Mouse (Mus musculus) naive thymus-derived CD4-positive, alpha-beta T cell, adult 2 months (primary cell): ENCODE measurements at regions not wholly inside any gene's neighbourhood (a gene's known extent, or its start where the extent isn't known, plus 50 kb on each side); places are given as distances from the start of the nearest gene placed in this dataset.

ENCODE experiments used
- DNase-seq: peaks from one replicate; pipeline ENCODE4 v3.0.0-alpha.2; 2011; ENCODE audit warnings: low read depth

GRCm38 (mm10) chr13:5778443-5779171, 82.7 kb upstream of the Klf6 start:
- DNase-seq: peak; percentile 57

- DNase-seq: peak; percentile 82
These were observed 81.9 kb upstream of the Klf6 start for GRCm38 (mm10) chr13:5779410-5779809.

- no peak for DNase-seq
These were observed 78.7 kb upstream of the Klf6 start for GRCm38 (mm10) chr13:5782540-5782939.

- DNase-seq: no peak
These were observed 74.2 kb upstream of the Klf6 start for GRCm38 (mm10) chr13:5787114-5787513.

- no peak for DNase-seq
These were observed 72.0 kb upstream of the Klf6 start for GRCm38 (mm10) chr13:5789302-5789701.

GRCm38 (mm10) chr13:5802079-5802478, 59.2 kb upstream of the Klf6 start:
- DNase-seq: no peak

- DNase-seq: no peak
These were observed 58.5 kb upstream of the Klf6 start for GRCm38 (mm10) chr13:5802826-5803225.

- peak; percentile 21 for DNase-seq
These were observed 57.5 kb upstream of the Klf6 start for GRCm38 (mm10) chr13:5803540-5804380.

- peak; percentile 26 for DNase-seq
These were observed 56.8 kb upstream of the Klf6 start for GRCm38 (mm10) chr13:5804381-5804941.

- DNase-seq: no peak
These were observed 52.9 kb upstream of the Klf6 start for GRCm38 (mm10) chr13:5808380-5808779.
